Mouse (Mus musculus) heart, adult 18-20 months (tissue): ENCODE data around the gene Atxn7l2. TPM values are rescaled to one million over a fixed set of nuclear protein-coding genes. Genes with fewer than 3 reads are reported as not detected.
"Not testable (repeated sequence)": the region's sequence is repeated elsewhere in the genome, so short reads cannot be mapped to it uniquely, and the experiment has no call there.

Experiments used
- DNase-seq, 2 experiments: peaks; one replicate each; pipeline ENCODE4 v3.0.0; 2021 to 2022; ENCODE audit warnings: mixed read lengths in 1 of 2
- long read RNA-seq, 2 experiments: library from polyadenylated mRNA; stranded (forward); transcript quantifications; one replicate each; pipeline ENCODE4 v2.0.0; 2021
- total RNA-seq, 2 experiments: library from RNA; stranded (reverse); gene quantifications; 2 replicates each; pipeline ENCODE4 v1.2.3; 2021

Gene Atxn7l2
- 1 to 10 TPM; 2.2 to 2.6 TPM for total RNA-seq
- long read RNA-seq, experiment 1, partial matches to known transcripts: 0 of 3 reads
- long read RNA-seq, experiment 1, other reads (novel, unspliced or antisense): 0 of 3 reads
- long read RNA-seq, experiment 2: 0 reads

DNA sequence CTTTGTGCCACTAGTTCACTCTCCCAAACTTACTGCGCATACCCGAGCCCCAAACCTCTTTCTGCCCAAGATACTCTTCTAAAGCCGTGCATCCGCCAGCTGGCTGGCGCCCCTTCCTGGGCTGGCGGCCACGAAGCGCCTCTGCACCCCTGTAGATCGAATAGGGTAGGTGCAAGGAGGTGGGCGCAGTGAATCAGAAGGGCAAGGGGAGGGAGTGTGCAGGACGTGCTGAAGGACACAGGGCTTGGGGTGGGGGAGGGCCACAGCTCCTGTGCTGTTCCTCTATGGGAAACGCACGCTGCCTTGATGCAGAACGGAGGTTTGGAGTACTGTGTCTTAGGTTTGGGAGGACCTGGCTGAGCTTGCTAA is at the start of gene Atxn7l2:
Atxn7l2 (minus strand) TSS at position 164 of the 369 bp plus-strand sequence.
- DNase-seq: no peak

DNA sequence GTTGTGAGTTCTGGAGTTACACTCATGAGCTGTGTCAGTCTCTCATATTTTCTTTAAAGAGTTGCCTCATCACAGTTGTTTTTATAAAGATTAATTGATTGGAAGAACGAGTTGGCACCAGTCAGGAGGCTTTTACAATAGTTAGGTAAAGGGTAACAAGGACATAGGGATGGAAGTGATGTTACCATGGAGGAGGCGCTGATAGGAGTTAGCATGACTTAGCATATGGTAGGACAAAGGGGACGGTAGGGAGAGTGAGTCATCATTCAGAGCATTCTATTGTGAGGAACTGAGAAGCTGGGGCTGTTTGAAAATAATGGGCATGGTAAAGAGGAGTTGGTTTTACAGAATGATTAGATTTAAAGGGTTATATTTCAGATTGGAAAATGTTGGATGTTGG is 48.6 kb upstream of the Atxn7l2 start:
- DNase-seq: no peak

DNA sequence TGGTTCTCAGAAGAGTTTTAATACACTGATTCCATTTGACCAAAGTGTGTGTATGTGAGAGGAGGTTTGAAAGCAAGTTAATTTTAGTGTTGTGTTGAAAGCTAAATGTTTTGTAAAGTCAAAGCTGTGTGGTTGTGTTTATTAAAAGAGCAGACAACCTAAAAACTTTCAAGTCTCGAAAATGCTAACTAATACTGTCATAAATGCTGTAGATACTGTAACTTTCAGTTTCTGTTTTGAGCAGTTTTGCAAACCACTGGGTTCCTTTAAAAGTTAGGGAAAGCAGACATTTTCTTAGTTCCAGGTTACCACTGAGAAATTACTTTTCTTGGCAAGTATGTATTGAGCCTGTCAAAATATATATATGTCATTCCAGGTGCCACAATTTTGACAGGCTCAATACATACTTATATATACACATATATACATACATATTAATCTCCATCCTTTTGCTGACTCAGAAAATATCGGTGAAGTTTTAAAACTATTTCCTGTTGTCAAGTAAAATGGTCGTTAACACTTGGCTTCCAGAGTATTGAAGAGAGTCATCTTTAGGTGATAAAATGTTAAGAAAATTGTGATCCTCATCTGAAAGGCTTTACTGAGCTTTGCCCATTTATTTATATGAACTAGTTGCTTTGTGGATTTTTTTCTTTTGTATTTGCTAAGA is 47.2 kb upstream of the Atxn7l2 start:
- no peak for DNase-seq

DNA sequence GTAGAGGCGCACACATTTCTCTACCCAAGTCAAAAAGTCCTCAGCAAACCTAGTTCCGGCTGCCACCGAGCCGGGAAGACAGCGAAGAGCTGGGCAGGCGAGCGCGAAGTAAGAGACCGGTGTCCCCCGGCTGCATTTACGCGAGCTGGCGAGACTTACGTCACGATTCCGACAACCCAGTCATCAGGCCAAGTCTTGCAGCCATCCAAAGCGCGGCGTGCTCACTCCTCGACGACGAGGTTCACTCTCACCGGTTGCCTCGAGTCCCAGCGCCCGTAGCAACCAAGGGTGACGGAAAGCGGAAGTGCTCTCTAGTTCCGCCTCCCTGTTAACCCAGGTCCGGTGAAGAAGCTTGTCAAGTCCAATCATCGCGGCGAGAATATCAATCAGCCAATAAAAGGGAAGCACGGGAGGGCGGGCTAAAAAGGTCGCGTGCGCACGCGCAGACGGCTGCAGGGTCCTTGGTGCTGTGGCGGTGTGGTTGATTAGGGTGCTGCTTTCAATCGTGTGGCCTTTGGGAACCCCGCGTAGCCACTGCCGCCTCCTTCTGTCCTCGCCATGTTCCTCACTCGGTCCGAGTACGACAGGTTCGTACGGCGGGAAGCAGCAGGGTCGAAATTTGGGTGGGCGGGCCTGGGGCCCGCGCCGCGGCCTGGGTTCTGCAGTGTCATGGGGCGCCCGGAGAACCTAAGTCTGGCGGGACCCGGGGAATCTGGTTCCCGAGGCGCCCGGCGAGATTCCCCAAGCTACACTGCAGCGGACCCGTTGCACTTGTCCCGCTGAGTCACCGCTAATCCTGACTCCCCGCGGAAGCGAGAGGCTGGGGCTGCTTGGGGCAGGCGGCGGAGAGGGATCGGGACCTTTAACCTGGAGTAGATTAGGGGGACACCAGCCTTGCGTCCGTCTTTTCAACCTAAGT is 46.2 kb upstream of the Atxn7l2 start, which contains the start of gene Psma5:
Psma5 (plus strand) TSS at position 208 of the 919 bp plus-strand sequence.
- peak; percentile 97 for DNase-seq

DNA sequence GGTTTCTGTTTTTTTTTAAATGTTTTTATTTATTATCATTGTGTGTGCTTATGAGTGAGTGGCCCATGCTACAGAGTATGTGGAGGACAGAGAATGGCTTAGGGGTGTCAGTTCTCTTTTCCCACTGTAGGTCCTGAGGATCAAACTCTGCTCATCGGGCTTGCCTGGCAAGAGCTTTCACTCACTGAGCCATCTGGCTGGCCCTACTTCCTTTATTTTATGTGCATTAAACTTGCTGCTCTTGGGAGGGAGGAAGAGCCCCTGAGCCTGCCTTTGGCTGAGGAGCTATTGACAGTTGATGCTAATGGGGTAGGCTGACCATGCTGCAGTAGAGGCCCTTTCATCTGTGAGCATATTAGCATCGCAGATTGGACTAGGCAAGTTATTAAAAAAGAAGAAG is 36.1 kb upstream of the Atxn7l2 start:
- DNase-seq: no peak

DNA sequence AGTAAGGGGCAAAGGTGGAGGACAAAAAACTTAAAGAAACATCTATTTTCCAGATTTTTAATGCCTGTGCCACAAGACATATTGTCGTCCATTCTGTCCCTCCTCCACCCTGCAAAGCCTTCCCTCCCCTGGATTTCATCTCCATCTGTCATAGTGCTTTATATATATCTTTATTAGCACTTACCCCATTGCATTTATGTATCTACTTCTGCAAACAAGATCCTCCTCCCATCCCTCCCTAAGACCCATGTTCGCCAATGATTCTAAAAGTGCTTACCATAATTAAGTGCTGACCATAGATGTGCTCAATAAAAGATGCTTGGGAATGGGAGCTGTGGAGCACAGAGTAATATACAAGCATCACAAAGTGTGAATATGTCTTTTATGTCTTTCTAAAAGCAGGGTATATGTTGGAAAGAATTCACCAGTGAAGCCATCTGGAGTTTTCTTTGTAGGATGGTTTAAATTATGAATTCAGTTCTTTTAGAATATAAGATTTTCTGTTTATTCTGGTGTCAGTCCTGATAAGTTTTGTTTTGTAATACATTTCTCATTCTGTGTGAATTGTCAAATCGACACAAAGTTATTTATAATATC is 30.6 kb upstream of the Atxn7l2 start:
- DNase-seq: no peak

DNA sequence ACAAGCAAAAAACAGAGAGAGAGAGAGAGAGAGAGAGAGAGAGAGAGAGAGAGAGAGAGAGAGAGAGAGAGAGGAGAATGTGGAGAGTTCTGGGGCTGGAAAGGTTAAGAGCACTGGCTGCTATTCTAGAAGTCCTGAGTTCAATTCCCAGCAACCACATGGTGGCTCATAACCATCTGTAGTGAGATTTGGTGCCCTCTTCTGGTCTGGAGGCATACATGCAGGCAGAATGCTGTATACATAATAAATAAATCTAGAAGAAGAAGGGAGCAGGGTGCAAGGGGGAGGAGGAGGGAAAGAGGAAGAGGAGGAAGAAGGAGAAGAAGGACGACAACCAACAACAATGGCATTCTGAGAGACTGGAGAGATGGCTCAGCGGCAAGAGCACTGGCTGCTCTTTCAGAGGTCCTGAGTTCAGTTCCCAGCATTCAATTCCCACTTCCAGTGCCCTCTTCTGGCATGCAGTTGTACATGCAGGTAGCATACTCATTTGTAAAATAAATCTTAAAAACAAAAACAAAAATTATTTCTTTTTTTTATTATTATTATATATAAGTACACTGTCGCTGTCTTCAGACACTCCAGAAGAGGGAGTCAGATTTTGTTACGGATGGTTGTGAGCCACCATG is 26.9 kb upstream of the Atxn7l2 start:
- DNase-seq: not testable (repeated sequence)

DNA sequence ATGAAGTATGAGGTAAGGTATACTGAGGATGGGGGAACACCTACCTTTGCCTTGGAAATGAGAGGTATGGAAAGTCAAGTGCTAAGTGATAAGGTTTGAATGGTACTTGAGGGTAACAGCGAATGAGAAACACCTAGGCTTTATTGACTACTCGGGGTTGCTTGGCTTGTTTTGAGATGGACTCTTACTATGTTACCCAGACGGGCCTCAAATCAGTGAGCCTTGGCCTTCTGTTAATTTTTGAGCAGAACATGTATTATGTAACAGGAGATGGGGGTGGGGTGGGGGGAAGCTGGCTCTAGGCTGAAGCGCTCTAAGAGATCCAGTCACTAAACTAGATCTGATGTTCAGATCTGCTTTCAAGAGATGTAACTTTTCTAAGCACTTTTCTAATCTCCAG is 20.9 kb upstream of the Atxn7l2 start:
- no peak for DNase-seq

- no peak for DNase-seq
These were observed 16.8 kb upstream of the Atxn7l2 start for GRCm38 (mm10) chr3:108227521-108227920.

GRCm38 (mm10) chr3:108226558-108227350 is 16.0 kb upstream of the Atxn7l2 start, which contains the start of gene Sypl2:
Gene Sypl2, minus strand, starts transcription at chr3:108226648.
- DNase-seq: peak; percentile 46 to 53

GRCm38 (mm10) chr3:108225711-108226557 is 15.2 kb upstream of the Atxn7l2 start:
- DNase-seq: peak in 1 of 2 experiments; percentile 22

- DNase-seq: peak; percentile 32 to 47
These were observed 9.9 kb upstream of the Atxn7l2 start for GRCm38 (mm10) chr3:108220661-108221060.

GRCm38 (mm10) chr3:108214734-108215133 is 4.0 kb upstream of the Atxn7l2 start:
- peak in 1 of 2 experiments; percentile 26 for DNase-seq

- DNase-seq: no peak
These were observed 1.7 kb upstream of the Atxn7l2 start for GRCm38 (mm10) chr3:108212406-108212805.

- no peak for DNase-seq
These were observed 1.1 kb upstream of the Atxn7l2 start for GRCm38 (mm10) chr3:108211845-108212244.

DNA sequence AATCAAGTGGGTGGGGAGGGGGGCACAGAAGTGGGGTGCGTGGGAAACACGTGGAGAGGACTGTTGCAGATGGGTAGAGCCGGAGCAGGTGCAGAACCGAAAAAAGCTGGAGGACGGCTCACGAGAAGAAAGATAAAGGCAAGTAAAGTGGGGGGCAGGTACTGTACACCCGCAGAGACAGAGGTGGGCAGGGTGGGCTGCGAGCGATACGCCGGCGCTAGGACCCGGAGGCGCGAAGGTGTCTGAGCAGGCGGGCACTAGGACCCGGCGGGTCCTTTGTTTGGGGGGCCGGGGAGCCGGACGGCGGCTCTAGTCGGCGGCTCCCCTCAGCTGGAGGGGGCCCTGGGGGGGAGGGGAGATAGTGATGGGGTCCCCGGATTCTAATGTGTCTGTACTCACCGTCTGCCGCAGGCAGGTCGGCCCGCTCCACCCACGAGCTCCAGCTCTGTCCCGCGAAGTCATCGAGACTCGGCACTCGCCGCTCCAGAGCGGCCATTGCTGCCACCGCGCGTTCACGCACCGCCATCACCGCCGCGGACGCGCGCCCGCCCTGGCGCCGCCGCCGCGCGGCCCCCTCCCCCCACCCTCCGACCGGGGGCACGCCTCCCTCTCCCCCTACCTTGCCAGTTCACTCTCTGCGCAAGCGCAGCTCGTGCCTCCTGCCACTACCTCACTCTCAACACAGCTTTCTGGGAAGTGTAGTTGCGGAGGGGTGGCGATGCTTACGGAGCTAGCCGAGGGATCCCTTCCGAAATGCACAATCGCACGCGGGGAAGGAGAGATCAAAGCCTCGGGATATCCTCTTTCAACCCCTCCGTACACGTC is 576 bp downstream of the Atxn7l2 start:
- peak; percentile 95 to 97 for DNase-seq

DNA sequence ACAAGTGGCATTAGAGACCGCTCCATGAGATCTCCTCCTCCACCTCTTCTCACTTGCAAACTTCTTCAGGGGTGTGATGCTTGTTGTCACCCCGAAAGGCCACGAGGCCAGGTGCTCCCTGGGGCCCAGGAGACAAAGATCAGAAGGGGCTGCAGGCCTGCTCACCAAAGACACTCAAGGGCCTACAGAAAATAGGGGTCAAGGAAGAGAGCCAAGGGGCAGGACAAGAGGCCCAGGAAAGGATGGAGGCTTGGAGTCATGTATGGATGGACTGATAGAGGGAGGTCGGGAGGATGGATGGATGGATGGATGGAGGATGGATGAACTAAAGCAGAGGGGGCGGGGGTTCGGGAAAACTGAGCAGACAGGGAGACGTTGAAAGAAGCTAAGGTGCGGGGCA is 1.2 kb downstream of the Atxn7l2 start:
- peak in 1 of 2 experiments; percentile 8 for DNase-seq

- no peak for DNase-seq
These were observed 1.7 kb downstream of the Atxn7l2 start for GRCm38 (mm10) chr3:108209001-108209400.

- DNase-seq: peak in 1 of 2 experiments; percentile 3
These were observed 3.9 kb downstream of the Atxn7l2 start for GRCm38 (mm10) chr3:108206731-108207375.
